Mouse (Mus musculus) myocyte (in vitro differentiated cells): ENCODE data around the gene Borcs6. TPM values are rescaled to one million over a fixed set of nuclear protein-coding genes. Genes with fewer than 3 reads are reported as not detected.

Source experiments
- H3K27me3 ChIP-seq: one replicate; pipeline ENCODE4 v1.6.1; 2011; ENCODE audit not compliant: control insufficient read depth, insufficient read depth, insufficient read length
- H3K36me3 ChIP-seq: one replicate; pipeline ENCODE4 v1.6.1; 2011; ENCODE audit not compliant: control insufficient read depth, insufficient read depth
- H3K4me2 ChIP-seq: one replicate; pipeline ENCODE4 v1.6.1; 2011; ENCODE audit warnings: low read depth, control low read depth
- H3K4me3 ChIP-seq: one replicate; pipeline ENCODE4 v1.5.1; 2011; ENCODE audit warnings: mild to moderate bottlenecking, control low read depth, moderate library complexity
- H3K79me2 ChIP-seq: one replicate; pipeline ENCODE4 v1.6.1; 2011; ENCODE audit not compliant: control insufficient read depth, insufficient read depth
- H3ac ChIP-seq: one replicate; pipeline ENCODE4 v1.6.1; 2011; ENCODE audit not compliant: control insufficient read depth, insufficient read length
- CEBPB ChIP-seq: IDR thresholded peaks from 2 replicates; pipeline ENCODE4 v1.6.1; 2011; ENCODE audit warnings: mild to moderate bottlenecking, moderate library complexity; ENCODE audit not compliant: poor library complexity, insufficient read depth, severe bottlenecking
- E2F4 ChIP-seq: IDR thresholded peaks from one replicate; pipeline ENCODE4 v1.6.1; 2011; ENCODE audit warnings: mild to moderate bottlenecking, control low read depth, moderate library complexity; ENCODE audit not compliant: insufficient read depth
- MAX ChIP-seq: IDR thresholded peaks from one replicate; pipeline ENCODE4 v1.6.1; 2011; ENCODE audit warnings: low read depth, mild to moderate bottlenecking, control low read depth
- MYOD1 ChIP-seq, 3 experiments: IDR thresholded peaks; one replicate each; pipeline ENCODE4 v1.6.1; 2011; ENCODE audit warnings: control low read depth in 2 of 3, low read depth in 2 of 3, mild to moderate bottlenecking in 2 of 3, moderate library complexity in 1 of 3; ENCODE audit not compliant: insufficient read length in 2 of 3, control insufficient read depth in 1 of 3
- MYOG ChIP-seq, 3 experiments: IDR thresholded peaks; one replicate each; pipeline ENCODE4 v1.6.1; 2011; ENCODE audit warnings: control low read depth in 2 of 3, low read depth in 2 of 3, mild to moderate bottlenecking in 2 of 3; ENCODE audit not compliant: insufficient read length in 2 of 3, control insufficient read depth in 1 of 3, insufficient read depth in 1 of 3
- POLR2A ChIP-seq: IDR thresholded peaks from one replicate; pipeline ENCODE4 v1.6.1; 2011; ENCODE audit warnings: low read depth, mild to moderate bottlenecking, control low read depth, moderate library complexity; ENCODE audit not compliant: insufficient read length
- POLR2AphosphoS2 ChIP-seq: IDR thresholded peaks from one replicate; pipeline ENCODE4 v1.6.1; 2011; ENCODE audit warnings: low read depth, control low read depth; ENCODE audit not compliant: insufficient read length
- REST ChIP-seq: IDR thresholded peaks from one replicate; pipeline ENCODE4 v1.6.1; 2011; ENCODE audit warnings: mild to moderate bottlenecking, control low read depth, moderate library complexity; ENCODE audit not compliant: insufficient read depth, insufficient read length
- SRF ChIP-seq: IDR thresholded peaks from one replicate; pipeline ENCODE4 v1.6.1; 2011; ENCODE audit warnings: low read depth; ENCODE audit not compliant: control insufficient read depth, insufficient read length
- TCF12 ChIP-seq: IDR thresholded peaks from one replicate; pipeline ENCODE4 v1.6.1; 2011; ENCODE audit warnings: mild to moderate bottlenecking, control low read depth; ENCODE audit not compliant: poor library complexity, insufficient read depth, severe bottlenecking
- TCF3 ChIP-seq: IDR thresholded peaks from one replicate; pipeline ENCODE4 v1.6.1; 2011; ENCODE audit warnings: low read depth, control low read depth; ENCODE audit not compliant: insufficient read length
- USF1 ChIP-seq: IDR thresholded peaks from one replicate; pipeline ENCODE4 v1.6.1; 2011; ENCODE audit warnings: low read depth, mild to moderate bottlenecking, control low read depth, moderate library complexity
- polyA plus RNA-seq: library from polyadenylated mRNA; unstranded; fragments of >200 nt; fragmentation: generic; extraction: Trizol; gene quantifications from one replicate; pipeline ENCODE4 v1.2.1, GENCODE M21; 2012; ENCODE audit warnings: missing spikeins

Borcs6 gene
- polyA plus RNA-seq, 1 experiment: 27.2 TPM

- no peaks in the 10 kb centered on the region for H3K27me3 ChIP-seq
- peak overlapping the region; percentile 84 for H3K4me2 ChIP-seq
- no peaks in the 10 kb centered on the region for H3K79me2 ChIP-seq
- peak overlapping the region; percentile 27 for H3ac ChIP-seq
- no peak for TF ChIP-seq MAX
- no peak for TF ChIP-seq MYOD1 (IDR thresholded peaks at IDR 0.05; ENCODE audit: control insufficient read depth in 1 of 3, insufficient read length in 2 of 3, low read depth in 2 of 3)
- no peak for TF ChIP-seq TCF12
- TF ChIP-seq CEBPB: no peak
- H3K4me3 ChIP-seq: peak overlapping the region; percentile 40
- no peaks in the 10 kb centered on the region for H3K36me3 ChIP-seq
Measured at GRCm38 (mm10) chr11:69071262-69071661, 11.7 kb downstream of the Borcs6 start.

- TF ChIP-seq MYOD1 (IDR thresholded peaks at IDR 0.05; ENCODE audit: control insufficient read depth in 1 of 3, insufficient read length in 2 of 3, low read depth in 2 of 3) (no peak), MYOG (IDR thresholded peaks at IDR 0.05; ENCODE audit: control insufficient read depth in 1 of 3, insufficient read depth in 1 of 3, insufficient read length in 2 of 3, low read depth in 2 of 3) (no peak), USF1 (no peak), E2F4 (no peak), POLR2A (no peak), CEBPB (no peak), POLR2AphosphoS2 (no peak), TCF3 (no peak)
- Histone ChIP-seq H3ac (no peak overlapping the region), H3K79me2 (no peaks in the 10 kb centered on the region), H3K36me3 (no peaks in the 10 kb centered on the region), H3K27me3 (no peaks in the 10 kb centered on the region), H3K4me2 (peak overlapping the region; percentile 92), H3K4me3 (peak overlapping the region; percentile 0)
Measured at GRCm38 (mm10) chr11:69072234-69072633, 12.7 kb downstream of the Borcs6 start.

- Histone ChIP-seq H3ac (no peak overlapping the region), H3K36me3 (no peaks in the 10 kb centered on the region), H3K4me3 (peak overlapping the region; percentile 0), H3K4me2 (peak overlapping the region; percentile 92), H3K27me3 (no peaks in the 10 kb centered on the region), H3K79me2 (no peaks in the 10 kb centered on the region)
- TF ChIP-seq SRF: no peak
- TF ChIP-seq MYOD1 (IDR thresholded peaks at IDR 0.05; ENCODE audit: control insufficient read depth in 1 of 3, insufficient read length in 2 of 3, low read depth in 2 of 3): no peak
- no peak for TF ChIP-seq E2F4
- no peak for TF ChIP-seq POLR2A
Measured at GRCm38 (mm10) chr11:69072666-69073064, 13.1 kb downstream of the Borcs6 start.

- TF ChIP-seq TCF12 (no peak), CEBPB (peak; percentile 70; the same call in 1 of the 2 replicates), POLR2AphosphoS2 (peak; percentile 86), POLR2A (peak; percentile 85), MAX (no peak), E2F4 (no peak), USF1 (no peak)
- peak overlapping the region; percentile 0 for H3K4me3 ChIP-seq
Measured at GRCm38 (mm10) chr11:69073065-69073888, 13.8 kb downstream of the Borcs6 start.

GRCm38 (mm10) chr11:69073951-69074775, 14.6 kb downstream of the Borcs6 start:
- Histone ChIP-seq H3K79me2 (no peaks in the 10 kb centered on the region), H3K4me3 (no peak overlapping the region), H3K36me3 (no peaks in the 10 kb centered on the region), H3ac (no peak overlapping the region), H3K4me2 (peak overlapping the region; percentile 21), H3K27me3 (no peaks in the 10 kb centered on the region)
- TF ChIP-seq REST: no peak
- no peak for TF ChIP-seq USF1

More at GRCm38 (mm10) chr11:69073065-69073888, 13.8 kb downstream of the Borcs6 start:
- H3ac ChIP-seq: no peak overlapping the region
- no peaks in the 10 kb centered on the region for H3K79me2 ChIP-seq
- H3K27me3 ChIP-seq: no peaks in the 10 kb centered on the region
- no peaks in the 10 kb centered on the region for H3K36me3 ChIP-seq
- peak overlapping the region; percentile 92 for H3K4me2 ChIP-seq
